Mouse (Mus musculus): ENCODE measurements around the gene Evl. TPM values are rescaled to one million over a fixed set of nuclear protein-coding genes. Genes with fewer than 3 reads are reported as not detected.

Evl gene
- polyA plus RNA-seq, 1 experiment from 2014 or later, result 232 TPM

DNA sequence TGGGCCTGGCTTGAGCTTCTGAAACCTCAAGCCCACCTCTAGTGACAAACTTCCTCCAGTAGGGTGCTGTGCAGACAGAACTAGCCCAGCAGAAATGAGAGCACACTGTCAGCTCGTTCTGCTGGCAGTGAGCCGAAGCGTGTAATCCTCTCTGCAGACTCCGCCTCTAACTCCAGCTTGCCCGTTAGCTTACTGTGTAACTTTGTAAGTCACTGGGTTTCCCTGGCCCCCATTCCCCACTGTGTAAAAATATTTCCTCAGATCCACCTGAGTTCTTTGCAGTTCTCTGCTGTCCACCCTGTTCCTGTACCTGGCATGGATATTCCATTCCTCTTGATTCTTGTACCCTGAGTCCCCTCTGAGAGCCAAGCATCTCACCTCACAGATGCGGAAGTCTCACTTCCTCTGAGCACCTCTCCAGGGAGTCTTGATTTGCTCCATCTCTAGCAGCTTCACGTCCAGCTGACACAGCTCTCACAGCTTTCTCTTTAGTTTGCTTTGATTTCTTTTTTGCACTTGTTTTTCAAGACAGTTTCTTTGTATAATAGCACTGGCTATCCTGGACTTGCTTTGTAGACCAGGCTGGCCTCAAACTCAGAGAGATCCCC lies 96.6 kb downstream of the Evl start:
- DNase-seq (ENCODE audit: low spot score), result peak; percentile 46
- H3K4me2 ChIP-seq (ENCODE audit: low read length), result no peak overlapping the region
- no peaks in the 10 kb centered on the region for H3K9me3 ChIP-seq (replicated peaks; ENCODE audit: control insufficient read depth, low read length)
- no peaks in the 10 kb centered on the region for H3K27me3 ChIP-seq (replicated peaks; ENCODE audit: control insufficient read depth, insufficient read depth, low read length)
- no peaks in the 10 kb centered on the region for H3K4me1 ChIP-seq (ENCODE audit: control insufficient read depth, insufficient read depth, low read length)
- H3K36me3 ChIP-seq (ENCODE audit: control insufficient read depth, insufficient read depth, low read length), result peaks cover 72% of the 10 kb centered on the region
- no peak for ATAC-seq
- no peak overlapping the region for H3K27ac ChIP-seq (ENCODE audit: low read depth, low read length)
- H3K9ac ChIP-seq (ENCODE audit: low read length), result no peak overlapping the region
- H3K4me3 ChIP-seq (ENCODE audit: low read depth, low read length), result no peak overlapping the region
- WGBS, result 56% methylated on average over 7 of the region's 7 CpGs

DNA sequence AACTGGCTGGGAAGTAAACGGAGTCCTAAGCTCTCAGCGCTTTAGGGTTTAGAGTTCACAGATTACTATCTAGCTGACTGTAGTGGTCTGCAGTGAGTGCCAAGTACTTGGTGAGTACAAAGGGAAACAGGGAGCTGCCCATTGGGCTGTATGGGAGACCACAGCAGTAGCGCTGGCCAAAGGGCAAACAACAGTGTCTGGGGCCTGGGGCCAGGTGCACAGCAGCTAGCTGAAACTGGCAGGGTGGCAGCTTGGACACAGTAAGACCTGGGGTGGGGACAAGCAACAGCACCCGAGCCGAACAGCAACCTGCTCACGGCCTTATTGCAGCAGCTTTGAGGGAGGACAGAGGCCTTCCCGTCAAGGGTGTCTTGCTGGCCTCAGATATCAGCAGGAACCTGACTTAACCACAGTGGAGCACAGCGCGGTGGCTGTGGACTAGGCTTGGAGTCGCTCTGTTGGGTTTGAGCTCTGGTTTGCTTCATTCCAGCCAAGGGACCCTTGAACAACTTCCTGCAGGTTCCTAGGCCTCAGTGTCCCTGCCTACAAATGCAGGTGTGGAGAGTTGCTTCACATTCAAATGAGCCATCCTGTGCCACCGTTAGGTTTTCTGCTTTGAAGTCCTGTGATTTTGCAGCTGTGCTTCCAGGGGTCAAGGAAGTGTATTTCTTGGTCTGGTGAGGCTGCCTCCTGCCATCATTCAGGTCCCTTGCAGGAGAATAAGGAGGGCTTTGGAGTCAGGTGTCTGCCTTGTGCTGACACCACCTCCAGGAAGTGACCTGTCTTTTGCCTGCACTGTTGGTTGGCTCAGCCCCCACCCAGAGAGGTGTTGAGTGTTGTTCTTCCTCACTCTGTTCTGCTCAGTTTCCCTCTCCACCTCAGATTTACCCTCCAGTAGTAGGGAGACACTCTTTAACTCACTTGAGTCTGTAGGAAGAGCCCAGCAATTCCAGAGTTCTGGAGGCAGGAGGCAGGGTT lies 99.1 kb downstream of the Evl start:
- WGBS, result 94% methylated on average over 11 of the region's 11 CpGs
- no peak for ATAC-seq

DNA sequence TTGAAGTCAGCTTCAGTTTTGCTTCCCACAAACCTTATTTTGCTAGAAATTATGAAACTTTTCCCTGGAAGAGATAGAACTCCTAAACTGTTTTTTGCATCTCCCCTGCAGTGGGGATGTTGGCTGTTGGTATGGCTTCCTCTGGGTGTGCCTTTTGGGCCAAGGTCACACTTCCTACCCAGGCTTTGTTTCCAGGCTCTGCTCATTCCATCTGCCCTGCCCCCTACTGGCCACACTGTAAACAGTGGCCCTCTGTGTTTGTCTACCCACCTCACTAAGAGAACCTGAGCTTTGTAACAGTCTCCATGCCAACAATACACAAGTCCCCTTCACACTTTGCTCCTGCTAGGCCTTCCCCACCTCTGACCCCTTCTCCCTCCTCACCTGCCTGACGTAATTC lies 102.8 kb downstream of the Evl start:
- ATAC-seq (no peak), DNase-seq (ENCODE audit: low spot score) (peak; percentile 10)

More for the DNA sequence above, 99.1 kb downstream of the Evl start:
- Histone ChIP-seq H3K27ac (ENCODE audit: low read depth, low read length) (no peak overlapping the region), H3K4me2 (ENCODE audit: low read length) (no peak overlapping the region), H3K27me3 (replicated peaks; ENCODE audit: control insufficient read depth, insufficient read depth, low read length) (no peaks in the 10 kb centered on the region), H3K9me3 (replicated peaks; ENCODE audit: control insufficient read depth, low read length) (no peaks in the 10 kb centered on the region), H3K4me1 (ENCODE audit: control insufficient read depth, insufficient read depth, low read length) (no peaks in the 10 kb centered on the region), H3K36me3 (ENCODE audit: control insufficient read depth, insufficient read depth, low read length) (peaks cover 75% of the 10 kb centered on the region), H3K9ac (ENCODE audit: low read length) (no peak overlapping the region), H3K4me3 (ENCODE audit: low read depth, low read length) (no peak overlapping the region)
- no peak for DNase-seq (ENCODE audit: low spot score)

DNA sequence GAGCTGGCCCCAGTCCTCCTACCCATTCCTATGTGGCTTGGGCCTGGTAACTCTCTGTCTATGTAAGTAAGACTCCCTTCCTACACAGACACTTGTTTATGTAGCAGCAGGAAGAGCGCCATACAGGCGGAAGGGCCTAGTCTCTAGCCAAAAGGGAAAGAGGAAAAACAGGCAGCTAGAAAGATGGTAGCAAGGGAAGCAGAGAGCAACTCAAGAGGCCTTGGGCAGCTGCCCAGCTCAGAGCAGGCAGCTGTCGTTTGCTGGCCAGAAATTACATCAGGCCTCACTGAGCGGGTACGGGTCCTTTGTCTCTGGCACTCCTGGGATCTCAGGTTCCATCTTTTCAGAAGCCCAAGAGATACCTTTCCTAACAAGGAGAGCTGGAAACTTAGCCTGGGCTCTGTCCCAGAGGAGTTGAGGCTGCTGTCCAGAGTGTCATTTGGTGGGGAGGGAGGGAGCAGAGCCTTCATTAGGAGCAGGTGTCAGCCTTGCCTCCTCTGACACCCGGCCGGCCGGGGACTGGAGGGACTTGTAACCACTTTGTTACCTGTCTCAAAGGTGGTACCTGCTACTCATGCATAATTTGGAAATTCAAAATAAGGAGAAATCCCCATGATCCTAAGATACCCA lies 114.2 kb downstream of the Evl start:
- ATAC-seq, result peak; percentile 63
- H3K4me1 ChIP-seq (ENCODE audit: control insufficient read depth, insufficient read depth, low read length), result peaks cover 8% of the 10 kb centered on the region
- no peak overlapping the region for H3K9ac ChIP-seq (ENCODE audit: low read length)
- no peaks in the 10 kb centered on the region for H3K9me3 ChIP-seq (replicated peaks; ENCODE audit: control insufficient read depth, low read length)
- H3K4me2 ChIP-seq (ENCODE audit: low read length), result no peak overlapping the region
- H3K36me3 ChIP-seq (ENCODE audit: control insufficient read depth, insufficient read depth, low read length), result peaks cover 40% of the 10 kb centered on the region
- H3K4me3 ChIP-seq (ENCODE audit: low read depth, low read length), result no peak overlapping the region
- H3K27ac ChIP-seq (ENCODE audit: low read depth, low read length), result peak overlapping the region; percentile 71
- H3K27me3 ChIP-seq (replicated peaks; ENCODE audit: control insufficient read depth, insufficient read depth, low read length), result no peaks in the 10 kb centered on the region
- peak; percentile 72 for DNase-seq (ENCODE audit: low spot score)
- WGBS, result 55% methylated on average over 8 of the region's 8 CpGs

More for the DNA sequence above, 102.8 kb downstream of the Evl start:
- no peaks in the 10 kb centered on the region for H3K27me3 ChIP-seq (replicated peaks; ENCODE audit: control insufficient read depth, insufficient read depth, low read length)
- H3K27ac ChIP-seq (ENCODE audit: low read depth, low read length), result no peak overlapping the region
- WGBS, result 86% methylated on average over 1 of the region's 1 CpGs
- H3K9me3 ChIP-seq (replicated peaks; ENCODE audit: control insufficient read depth, low read length), result no peaks in the 10 kb centered on the region
- no peak overlapping the region for H3K4me3 ChIP-seq (ENCODE audit: low read depth, low read length)
- H3K4me1 ChIP-seq (ENCODE audit: control insufficient read depth, insufficient read depth, low read length), result no peaks in the 10 kb centered on the region
- no peak overlapping the region for H3K4me2 ChIP-seq (ENCODE audit: low read length)
- H3K9ac ChIP-seq (ENCODE audit: low read length), result no peak overlapping the region
- H3K36me3 ChIP-seq (ENCODE audit: control insufficient read depth, insufficient read depth, low read length), result peaks cover 56% of the 10 kb centered on the region

DNA sequence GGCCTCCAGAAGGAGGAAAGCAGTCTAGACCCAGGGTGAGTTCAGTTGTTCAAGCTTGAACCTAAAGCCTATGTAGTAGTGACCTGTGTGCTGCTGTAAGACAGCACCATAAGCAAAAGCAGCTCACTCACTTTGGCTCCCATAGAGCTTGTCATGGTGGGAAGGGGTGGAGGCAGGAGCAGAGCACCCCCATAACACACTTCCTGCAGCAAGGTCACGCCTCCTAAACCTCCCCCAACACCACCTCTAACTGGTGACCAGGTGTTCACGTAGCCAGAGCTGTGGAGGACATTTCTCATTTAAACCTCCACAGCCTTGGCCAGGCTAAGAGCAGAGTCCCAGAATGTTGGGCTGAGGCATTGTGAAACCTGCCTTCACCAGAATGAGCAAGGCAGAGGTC lies 117.0 kb downstream of the Evl start:
- H3K4me2 ChIP-seq (ENCODE audit: low read length), result no peak overlapping the region
- 100% methylated on average over 2 of the region's 2 CpGs for WGBS
- ATAC-seq (no peak), DNase-seq (ENCODE audit: low spot score) (no peak)
- H3K4me3 ChIP-seq (ENCODE audit: low read depth, low read length), result no peak overlapping the region
- no peaks in the 10 kb centered on the region for H3K27me3 ChIP-seq (replicated peaks; ENCODE audit: control insufficient read depth, insufficient read depth, low read length)
- H3K9me3 ChIP-seq (replicated peaks; ENCODE audit: control insufficient read depth, low read length), result no peaks in the 10 kb centered on the region
- H3K9ac ChIP-seq (ENCODE audit: low read length), result no peak overlapping the region
- H3K27ac ChIP-seq (ENCODE audit: low read depth, low read length), result no peak overlapping the region
- H3K36me3 ChIP-seq (ENCODE audit: control insufficient read depth, insufficient read depth, low read length), result peaks cover 59% of the 10 kb centered on the region
- peaks cover 8% of the 10 kb centered on the region for H3K4me1 ChIP-seq (ENCODE audit: control insufficient read depth, insufficient read depth, low read length)

- no peak for DNase-seq (ENCODE audit: low spot score)
Observed at GRCm38 (mm10) chr12:108672908-108673307, 118.4 kb downstream of the Evl start.

GRCm38 (mm10) chr12:108673546-108673945 lies 119.0 kb downstream of the Evl start:
- Histone ChIP-seq H3K4me3 (ENCODE audit: low read depth, low read length) (no peak overlapping the region), H3K27ac (ENCODE audit: low read depth, low read length) (no peak overlapping the region), H3K36me3 (ENCODE audit: control insufficient read depth, insufficient read depth, low read length) (peaks cover 69% of the 10 kb centered on the region), H3K4me1 (ENCODE audit: control insufficient read depth, insufficient read depth, low read length) (peaks cover 2% of the 10 kb centered on the region; the same call in 1 of the 2 replicates), H3K9me3 (replicated peaks; ENCODE audit: control insufficient read depth, low read length) (no peaks in the 10 kb centered on the region), H3K27me3 (replicated peaks; ENCODE audit: control insufficient read depth, insufficient read depth, low read length) (no peaks in the 10 kb centered on the region), H3K4me2 (ENCODE audit: low read length) (no peak overlapping the region), H3K9ac (ENCODE audit: low read length) (no peak overlapping the region)
- whole genome bisulfite sequencing, result 72% methylated on average over 3 of the region's 3 CpGs
- no peak for DNase-seq (ENCODE audit: low spot score)
- no peak for ATAC-seq

More at GRCm38 (mm10) chr12:108672908-108673307, 118.4 kb downstream of the Evl start:
- Histone ChIP-seq H3K4me1 (ENCODE audit: control insufficient read depth, insufficient read depth, low read length) (peaks cover 7% of the 10 kb centered on the region), H3K36me3 (ENCODE audit: control insufficient read depth, insufficient read depth, low read length) (peaks cover 67% of the 10 kb centered on the region), H3K9me3 (replicated peaks; ENCODE audit: control insufficient read depth, low read length) (no peaks in the 10 kb centered on the region), H3K4me2 (ENCODE audit: low read length) (no peak overlapping the region), H3K27me3 (replicated peaks; ENCODE audit: control insufficient read depth, insufficient read depth, low read length) (no peaks in the 10 kb centered on the region), H3K4me3 (ENCODE audit: low read depth, low read length) (no peak overlapping the region), H3K9ac (ENCODE audit: low read length) (no peak overlapping the region), H3K27ac (ENCODE audit: low read depth, low read length) (no peak overlapping the region)
- ATAC-seq, result no peak
- 92% methylated on average over 4 of the region's 4 CpGs for WGBS

DNA sequence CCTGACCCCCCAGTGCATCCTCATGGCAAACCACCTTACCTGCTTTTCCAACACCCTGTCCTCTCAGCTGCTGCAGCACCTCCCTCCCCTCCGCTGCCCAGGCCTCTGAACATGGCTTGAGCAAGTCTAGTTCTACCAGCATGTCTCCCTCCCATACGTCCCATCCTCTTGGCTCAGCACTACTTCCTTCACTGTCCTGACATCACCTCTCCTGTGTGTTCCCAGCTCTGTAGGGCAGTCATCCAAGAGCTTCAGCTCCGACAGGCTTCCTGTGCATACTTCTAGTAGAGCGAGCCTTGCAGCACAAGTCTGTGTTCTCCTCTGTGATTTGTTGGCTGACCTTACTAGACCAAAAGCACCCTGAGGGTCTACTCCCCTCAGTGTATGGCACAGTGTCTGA lies 120.0 kb downstream of the Evl start:
- Histone ChIP-seq H3K4me3 (ENCODE audit: low read depth, low read length) (no peak overlapping the region), H3K4me1 (ENCODE audit: control insufficient read depth, insufficient read depth, low read length) (no peaks in the 10 kb centered on the region), H3K9ac (ENCODE audit: low read length) (no peak overlapping the region), H3K4me2 (ENCODE audit: low read length) (no peak overlapping the region), H3K27ac (ENCODE audit: low read depth, low read length) (no peak overlapping the region), H3K27me3 (replicated peaks; ENCODE audit: control insufficient read depth, insufficient read depth, low read length) (no peaks in the 10 kb centered on the region), H3K36me3 (ENCODE audit: control insufficient read depth, insufficient read depth, low read length) (peaks cover 78% of the 10 kb centered on the region), H3K9me3 (replicated peaks; ENCODE audit: control insufficient read depth, low read length) (no peaks in the 10 kb centered on the region)
- 92% methylated on average over 4 of the region's 4 CpGs for WGBS
- DNase-seq (ENCODE audit: low spot score) (no peak), ATAC-seq (no peak)
